Mouse (Mus musculus): ENCODE measurements around the gene Dab2.
A peak's percentile ranks its signal among the peaks of the same experiment; 100 is the strongest.

The Dab2 gene

DNA sequence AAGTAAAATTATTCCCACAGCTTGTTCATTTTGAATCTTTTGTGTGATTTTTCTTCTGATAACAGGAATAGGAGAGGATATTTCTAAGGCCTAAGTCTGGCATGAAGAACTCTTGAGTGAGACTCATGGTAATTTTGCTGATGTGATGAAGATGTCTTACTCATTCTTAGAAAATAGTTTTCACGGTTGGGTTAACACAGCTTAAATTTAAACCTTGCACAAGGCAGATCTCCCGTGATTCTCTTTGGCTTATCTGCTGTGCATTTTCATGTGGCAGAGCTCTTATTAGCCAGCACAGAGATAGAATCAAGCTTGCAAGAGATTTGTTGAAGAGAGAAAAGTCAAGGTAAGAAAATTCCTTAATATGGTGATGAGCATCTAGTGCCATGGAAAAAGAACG is at the start of gene Dab2:
TSS of gene Dab2 (plus strand) at position 235 of the 400 bp plus-strand sequence.
- no peak for DNase-seq

DNA sequence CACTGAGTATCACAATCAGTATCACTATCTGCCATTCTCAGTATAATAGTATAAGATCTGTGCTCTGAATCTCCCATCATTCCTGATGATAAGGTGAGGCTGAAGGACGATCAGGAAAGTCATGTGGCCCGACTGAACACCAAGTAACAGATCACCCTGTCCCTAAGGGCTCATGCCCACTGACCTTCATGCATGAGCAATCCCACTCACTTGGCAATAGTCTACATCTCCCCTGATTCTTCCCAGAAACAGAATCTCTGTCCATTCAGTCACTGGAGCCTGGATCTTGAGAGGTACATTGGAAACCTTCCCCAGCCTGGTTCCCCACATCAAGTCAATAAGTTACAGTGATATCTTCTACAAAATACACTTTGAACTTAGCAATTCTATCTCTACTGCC is 46.1 kb upstream of the Dab2 start:
- no peak for DNase-seq

DNA sequence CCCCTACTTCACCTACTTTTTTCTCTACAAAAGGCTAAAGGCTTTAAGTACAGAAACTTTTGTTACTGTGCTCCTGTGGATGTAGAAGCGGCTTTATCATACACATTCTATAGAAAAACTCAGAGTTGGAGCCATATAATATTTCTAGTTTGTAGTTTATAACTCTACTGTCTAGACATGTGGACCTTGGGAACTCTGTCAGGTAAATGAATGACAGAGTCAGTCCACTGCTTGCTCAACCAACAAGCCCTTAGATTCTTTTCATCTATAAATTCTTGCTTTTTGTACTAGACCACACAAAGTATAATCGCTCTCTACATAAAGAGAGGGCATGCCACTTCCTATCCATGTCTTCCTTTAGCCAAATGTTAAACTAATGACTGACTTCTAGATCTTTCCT is 45.2 kb upstream of the Dab2 start:
- DNase-seq = no peak

DNA sequence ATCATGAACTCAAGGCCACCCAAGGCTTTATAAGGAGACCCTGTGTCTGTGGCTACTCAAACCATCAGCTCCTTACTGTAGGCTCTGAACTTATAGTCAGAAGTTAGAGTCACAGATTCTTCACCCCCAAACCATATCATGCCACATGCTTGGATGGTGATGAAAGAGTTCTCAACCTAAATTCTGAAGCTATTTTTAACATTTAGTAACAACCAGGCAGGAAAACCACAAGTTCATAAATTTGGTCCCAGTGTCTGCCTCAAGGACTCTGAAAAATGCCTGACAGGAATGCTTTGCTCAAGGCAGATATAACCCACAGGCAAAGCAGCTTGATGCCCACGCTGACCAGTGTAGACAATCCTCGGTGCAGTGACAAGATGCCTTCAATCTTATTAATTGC is 42.5 kb upstream of the Dab2 start:
- no peak for DNase-seq

DNA sequence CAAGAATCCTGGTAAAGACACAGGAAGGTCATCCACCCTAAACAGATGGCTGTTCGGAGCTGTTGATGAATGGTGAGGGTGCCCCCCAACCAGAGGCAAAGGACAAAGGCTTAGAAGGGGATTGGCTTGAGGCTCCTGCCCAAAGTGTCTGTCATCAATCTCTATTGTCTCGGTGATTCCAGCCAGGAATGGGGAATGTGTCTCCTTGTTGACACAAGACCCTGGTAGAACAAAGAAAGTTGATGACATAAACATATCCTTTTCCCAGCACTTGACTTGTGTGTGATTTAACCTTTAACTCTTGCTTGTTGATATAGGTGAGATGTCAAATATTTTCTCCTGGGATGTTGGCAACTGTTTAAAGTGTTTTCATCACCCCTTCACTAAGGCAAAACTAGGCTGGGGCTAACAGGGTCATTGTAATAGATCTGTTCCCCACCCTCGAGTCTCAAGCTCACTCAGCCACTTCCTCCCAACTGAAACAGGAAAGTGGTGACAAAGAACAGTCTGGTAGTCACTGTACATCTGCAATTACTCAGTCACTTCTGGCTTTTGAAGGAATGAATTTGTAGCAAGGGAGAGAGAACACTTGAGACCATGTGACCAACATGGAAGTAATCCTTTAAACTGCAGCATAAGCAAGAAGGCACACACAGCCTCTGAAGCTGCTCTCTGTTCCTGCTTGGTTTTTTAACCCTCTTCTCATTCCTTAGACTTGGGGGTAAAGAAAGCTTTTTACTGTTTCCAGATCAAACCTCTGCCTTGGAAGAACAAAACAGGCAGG is 39.4 kb upstream of the Dab2 start:
- DNase-seq = no peak

DNA sequence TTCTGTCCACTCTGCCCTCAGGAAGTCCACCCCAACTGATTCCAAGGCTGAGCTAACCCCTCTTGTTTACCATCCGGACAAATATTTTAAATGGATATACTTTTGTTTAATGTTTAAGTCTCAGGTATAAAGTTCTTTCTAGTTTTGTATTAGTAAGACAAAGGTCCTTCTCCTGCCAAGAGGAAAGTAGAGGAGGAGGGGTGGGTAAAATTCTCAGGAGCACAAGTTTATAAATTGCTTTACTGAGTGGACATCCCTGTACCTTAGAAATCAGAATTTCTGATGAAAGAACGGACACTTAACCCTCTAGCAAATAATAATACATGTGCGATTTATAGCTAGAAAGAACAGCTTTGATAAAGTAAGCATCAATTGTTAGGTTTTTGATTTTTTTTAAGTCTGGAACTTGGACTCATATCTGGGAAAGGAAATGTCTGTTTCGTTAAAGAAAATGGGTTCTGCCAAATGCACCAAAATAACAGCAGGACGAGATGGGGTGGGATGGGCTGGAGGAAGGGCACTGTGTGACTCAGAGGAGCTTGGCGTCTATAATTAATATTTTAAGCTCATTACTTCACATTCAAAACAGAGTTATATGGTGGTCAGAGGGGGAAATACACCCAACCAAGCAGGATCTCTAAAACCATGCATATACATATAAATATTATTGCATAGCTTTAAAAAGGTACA is 38.7 kb upstream of the Dab2 start:
- DNase-seq = no peak

DNA sequence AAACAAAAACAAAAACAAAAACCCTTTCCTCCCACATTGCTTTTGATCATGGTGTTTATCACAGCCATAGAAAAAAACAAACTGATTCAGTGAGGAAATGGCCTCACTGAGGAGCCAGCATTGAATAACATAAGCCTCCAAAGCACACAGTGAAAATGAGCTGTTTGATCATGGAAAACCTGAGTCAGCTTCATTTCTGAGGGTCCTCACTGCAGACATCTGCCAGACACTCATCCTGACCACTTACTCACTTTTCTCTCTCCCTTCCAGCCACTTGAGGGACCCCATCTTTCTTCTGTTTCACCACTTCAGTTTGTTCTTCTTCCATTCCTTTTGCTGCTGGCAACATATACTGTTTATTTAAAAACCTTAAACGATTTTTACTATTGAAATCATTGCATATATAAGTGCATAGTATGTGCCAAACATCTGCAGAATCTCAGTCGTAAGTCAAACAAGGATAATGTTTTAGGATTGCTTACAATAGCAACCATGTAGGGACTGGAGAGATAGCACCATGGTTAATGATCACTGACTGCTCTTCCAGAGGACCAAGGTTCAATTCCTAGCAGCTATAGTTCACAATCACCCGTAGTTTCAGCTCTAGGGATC is 32.3 kb upstream of the Dab2 start:
- no peak for DNase-seq

DNA sequence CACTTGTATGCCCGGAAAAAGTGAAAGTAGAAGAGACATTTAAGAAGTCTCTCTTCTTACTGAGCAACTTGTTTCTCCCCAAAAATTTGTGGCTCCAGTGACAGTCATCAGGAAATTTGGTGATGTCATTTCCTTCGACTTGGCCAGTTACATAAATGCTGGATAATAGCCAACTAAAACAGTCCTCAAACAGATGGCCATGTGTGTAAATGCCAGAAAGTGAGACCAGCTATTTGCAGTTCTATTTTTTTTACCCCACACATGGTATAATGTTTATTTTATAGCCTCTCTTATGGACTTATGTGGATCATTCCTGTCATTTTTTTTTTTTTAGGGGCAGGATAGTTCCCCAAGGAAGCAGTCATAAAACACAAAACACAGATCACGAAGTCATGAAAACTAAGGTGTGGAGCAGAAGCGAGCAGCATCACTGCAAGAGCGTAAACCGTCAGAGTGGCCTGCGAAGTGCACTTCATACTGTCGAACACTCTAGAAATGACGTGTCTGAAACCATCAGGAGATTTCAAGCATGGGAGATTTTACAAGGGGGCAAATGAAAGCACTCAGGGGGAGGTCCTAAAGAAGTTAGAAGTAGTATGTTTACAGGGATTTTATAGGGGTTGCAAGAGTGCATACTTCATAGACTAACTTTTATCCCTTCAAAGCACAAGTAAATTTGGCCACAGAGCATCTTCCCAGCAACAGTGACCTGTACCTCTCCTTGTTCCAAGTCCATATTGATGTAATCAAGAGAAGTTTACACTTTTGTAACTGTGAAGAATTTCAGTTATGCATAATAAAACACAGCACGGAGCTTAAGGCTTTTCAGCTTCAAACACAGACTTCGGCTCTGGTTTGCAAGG is 20.8 kb upstream of the Dab2 start:
- DNase-seq = no peak

DNA sequence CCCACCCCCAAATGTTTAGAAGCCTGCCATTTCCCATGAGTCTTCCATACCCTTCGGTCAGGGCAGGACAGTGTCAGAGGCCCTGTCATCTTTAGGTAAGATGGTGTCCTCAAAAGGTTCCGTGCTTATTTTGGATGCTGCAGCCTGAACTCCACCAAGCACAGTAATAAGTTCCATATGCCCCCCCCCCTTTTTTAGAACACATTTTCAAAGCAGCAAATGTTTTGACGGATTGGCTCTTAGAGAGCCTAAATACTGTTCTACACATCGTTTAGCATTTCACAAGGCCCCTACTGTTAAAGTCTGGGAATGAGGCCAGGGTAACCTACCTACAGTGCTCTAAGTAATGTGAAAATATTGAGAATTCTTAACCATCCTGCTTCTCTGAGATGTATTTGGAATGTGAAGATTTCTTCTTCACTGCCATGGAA is 19.6 kb upstream of the Dab2 start:
- no peak for DNase-seq

DNA sequence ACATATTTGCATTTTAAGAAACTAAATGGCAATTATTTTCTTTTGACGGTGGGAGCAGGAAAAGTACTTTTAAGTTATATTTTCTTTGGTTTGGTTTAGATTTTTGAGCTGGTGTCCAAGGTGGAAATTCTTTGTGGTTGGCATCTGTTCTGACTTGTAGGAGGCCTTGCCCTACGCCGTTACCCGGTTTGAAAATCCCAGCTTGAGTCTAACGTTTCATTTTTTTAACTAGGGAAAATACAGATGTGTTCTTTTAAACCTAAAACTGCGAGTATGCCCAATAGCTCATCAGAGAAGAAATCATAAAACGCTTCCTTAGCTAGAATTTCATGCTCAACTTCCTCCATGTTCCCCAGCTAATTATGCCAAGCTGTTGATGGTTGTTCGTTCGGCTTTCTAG is 16.3 kb upstream of the Dab2 start:
- DNase-seq = no peak

DNA sequence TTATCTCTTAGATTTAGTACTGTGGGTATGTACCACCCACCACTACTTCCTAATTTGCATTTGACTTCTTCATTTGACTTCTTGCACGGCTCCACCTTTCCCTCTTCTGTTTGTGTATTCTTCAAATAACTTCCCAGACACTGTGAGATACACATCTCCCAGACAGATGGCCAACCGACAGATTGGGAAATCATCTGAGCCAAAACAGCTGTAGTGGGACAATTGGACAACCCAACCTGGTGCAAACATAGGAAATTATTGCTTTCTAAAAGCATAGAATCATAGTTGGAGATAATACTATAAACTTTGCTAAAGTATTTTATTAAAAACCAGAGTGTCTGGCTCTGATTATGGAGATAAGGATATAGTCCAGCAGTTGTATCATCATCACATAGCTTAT is 3.5 kb upstream of the Dab2 start:
- DNase-seq = no peak

DNA sequence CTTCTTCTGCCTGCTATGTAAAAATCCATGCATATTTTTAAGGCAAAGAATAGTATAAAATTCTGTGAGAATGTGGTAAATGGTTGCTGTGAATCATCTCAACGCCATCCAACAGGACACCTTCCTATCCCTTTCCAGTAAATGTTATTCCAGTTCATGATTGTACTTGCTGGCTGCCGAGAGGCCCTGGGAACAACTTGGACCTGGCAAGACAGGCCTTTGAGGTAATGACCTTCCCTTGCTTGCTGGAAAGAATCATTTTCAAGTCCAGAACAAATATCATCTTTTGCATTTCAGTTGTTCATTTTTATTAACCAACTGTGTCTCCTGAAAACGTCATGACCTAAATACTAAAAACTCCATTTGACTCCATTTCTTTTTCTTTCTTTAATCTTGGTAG is 862 bp upstream of the Dab2 start:
- DNase-seq = no peak

DNA sequence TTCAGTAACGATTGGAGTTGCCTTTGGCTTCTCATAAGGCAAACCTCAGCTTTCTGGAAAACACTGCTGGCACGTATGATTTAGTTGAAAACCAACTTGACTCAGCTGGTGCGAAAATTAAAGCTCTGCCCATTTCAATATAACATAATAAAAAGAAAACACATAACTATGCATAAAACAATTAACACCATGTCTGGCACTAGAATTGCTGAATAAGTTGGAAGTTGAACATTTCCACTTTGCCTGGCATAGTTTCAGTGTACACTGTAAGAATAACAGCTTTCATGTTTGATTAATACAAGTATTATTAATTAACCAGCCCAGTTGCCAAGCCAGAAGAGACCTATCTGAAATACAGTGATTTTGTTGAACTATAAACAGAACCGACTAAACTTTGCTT is 2.6 kb downstream of the Dab2 start:
- DNase-seq = no peak

DNA sequence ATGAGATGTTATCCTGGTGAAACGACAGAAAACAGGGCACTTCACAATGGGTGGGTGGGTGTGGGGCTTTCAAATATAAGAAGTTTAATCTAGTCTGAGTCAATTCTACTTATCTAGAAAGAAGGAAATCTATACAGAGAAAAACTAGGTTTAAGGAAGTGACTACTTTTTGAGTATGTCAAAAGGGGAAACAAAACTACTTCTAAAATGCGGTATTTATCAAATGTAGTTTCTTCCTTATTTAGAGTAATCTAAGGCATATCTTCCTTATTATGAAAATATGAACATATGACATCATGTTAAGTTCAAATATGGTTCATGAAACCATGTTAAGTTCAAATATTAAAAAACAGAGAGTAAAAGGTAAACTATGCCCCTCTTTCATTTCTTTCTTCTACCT is 4.2 kb downstream of the Dab2 start:
- no peak for DNase-seq

DNA sequence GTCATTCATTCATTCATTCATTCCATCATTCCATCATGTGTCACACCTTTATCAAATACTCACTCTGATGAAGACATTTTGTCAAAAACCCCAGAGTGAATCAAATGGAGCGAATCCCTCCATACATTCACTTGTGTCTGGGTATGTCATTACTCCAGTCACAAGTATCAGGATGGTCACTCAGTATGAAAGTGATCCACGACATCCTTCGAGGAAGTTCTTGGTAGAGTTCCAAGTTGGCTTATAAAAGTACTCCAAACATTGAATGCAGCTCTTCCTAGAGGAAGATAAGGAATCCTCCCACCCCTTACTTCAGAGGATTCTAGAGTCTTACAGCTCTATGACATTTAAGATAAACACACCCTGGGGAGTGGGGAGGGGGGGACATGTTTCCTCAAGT is 10.0 kb downstream of the Dab2 start:
- no peak for DNase-seq

DNA sequence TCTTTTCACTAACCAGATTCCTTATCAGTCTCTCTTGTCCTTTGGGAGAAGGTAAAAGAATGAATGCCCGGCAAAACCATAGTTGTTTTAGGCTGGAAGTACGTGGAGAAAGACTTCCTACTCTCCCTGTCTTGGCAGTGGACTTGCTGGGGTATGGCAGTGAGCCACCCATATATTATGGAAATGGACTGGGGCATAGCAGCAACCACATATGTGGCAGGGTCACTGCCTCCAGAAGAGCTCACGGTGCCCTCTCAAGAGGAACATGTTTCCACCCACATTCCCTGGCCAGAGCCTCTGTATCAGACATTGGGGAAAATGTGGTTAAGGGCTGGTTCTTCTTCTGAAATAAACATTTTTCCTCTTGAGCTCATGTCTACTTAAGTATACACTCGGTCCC is 10.8 kb downstream of the Dab2 start:
- DNase-seq = no peak

DNA sequence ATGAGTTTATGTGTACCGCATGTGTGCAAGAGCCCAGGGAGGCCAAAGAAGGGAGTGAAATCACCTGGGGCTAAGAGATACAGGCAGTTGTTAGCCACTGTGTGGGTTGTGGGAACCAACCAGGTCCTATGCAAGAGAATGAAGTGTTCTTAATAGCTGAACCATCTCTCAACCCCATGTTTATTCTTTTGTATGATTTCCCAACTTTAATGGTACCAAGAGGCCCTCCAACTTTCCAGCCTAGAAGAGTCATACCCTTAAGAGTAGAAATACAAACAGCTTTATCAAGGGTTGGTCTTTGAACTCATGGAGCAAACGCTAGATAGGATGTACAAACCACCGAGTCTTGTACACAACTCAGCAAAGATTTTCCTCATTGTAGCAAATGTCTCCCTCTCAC is 12.8 kb downstream of the Dab2 start:
- no peak for DNase-seq

DNA sequence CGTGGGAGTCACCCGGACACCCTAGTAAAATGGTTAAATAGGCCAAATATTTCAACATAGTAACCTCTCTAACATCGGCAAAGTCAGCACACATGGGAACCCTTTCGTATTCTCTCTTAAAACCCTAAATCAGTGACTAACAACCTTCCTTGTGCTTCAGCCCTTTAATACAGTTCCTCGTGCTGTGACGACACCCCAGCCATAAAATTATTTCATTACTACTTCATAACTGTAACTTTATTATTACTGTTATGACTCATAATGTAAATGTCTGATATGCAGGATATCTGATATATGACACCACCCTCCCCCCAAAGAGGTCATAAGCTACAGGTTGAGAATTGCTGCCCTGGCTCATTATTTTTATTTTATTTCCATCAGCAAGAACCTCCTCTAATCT is 19.8 kb downstream of the Dab2 start:
- no peak for DNase-seq

DNA sequence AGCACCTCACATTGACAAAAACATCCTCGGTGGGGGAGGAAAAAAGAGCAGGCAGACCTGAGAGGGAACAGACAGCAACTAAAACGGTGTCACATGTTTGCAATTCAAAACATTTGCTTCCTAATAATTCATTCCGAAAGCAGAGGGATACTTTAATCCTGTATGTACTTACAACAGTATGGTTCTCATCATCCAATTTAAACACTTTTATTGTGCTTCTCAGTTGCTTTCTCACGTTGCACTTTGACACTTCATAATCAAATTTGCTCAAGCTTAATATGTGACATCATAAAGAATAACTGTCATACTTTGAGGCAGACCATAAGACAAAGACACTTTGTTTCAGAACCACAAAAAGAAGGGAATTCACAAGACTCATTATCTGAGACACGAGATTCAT is 20.9 kb downstream of the Dab2 start:
- DNase-seq = no peak

DNA sequence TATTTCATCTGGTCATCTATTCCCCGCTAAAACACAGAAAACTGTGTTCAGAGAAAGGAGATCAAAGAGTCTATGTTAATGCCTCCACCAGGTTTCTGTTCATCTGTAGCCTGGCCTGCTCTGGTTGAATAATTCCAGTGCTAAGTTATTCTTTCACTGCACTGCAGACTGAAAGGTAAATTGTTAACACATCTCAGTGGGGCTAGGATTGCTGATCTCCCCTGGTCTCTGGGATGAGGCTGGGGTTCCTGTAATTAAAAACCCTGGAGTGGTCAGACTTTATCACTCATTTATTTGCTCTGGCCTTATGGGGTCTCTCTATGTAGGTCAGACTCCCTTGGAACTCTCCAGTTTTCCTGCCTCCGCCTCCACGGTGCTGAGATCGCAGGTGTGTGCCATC is 21.7 kb downstream of the Dab2 start:
- no peak for DNase-seq

DNA sequence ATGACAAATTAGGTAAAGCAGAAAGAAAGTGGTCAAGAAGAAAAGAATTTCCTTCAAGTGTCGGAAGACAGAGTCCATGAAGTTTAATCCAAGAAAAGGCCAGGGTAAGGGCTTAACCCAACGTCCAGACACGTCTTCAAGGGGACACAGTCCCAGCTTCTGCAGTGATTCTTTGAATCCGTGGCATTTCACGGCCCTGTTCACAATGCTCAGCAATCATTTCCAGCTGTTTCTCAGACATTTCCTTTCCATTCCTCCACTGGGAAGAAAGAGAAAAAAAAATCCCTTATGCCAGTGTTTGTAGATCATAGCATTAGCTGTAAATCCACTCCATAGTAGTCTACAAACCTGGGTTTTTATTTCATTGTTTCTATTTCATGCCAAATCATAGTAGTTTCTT is 22.7 kb downstream of the Dab2 start:
- DNase-seq = no peak

DNA sequence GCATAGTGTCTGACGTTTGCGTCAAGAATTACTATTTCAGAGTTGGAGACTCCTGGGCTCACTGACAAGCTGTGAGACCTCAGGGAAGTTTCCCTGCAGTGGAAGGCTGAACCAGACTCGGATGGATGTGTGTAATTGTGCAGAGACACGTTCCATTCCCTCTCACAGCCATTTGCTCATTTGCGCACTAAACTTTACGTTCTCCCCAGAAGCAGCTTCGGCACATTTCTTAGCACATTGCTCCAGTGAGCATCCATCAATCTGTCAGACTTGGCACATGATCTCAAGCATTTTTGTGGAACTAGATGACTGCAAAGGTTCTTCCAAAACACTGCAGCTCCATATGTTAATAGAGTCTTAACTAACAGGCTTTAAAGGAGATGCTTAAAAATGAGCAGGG is 24.0 kb downstream of the Dab2 start:
- peak; percentile 48 for DNase-seq

DNA sequence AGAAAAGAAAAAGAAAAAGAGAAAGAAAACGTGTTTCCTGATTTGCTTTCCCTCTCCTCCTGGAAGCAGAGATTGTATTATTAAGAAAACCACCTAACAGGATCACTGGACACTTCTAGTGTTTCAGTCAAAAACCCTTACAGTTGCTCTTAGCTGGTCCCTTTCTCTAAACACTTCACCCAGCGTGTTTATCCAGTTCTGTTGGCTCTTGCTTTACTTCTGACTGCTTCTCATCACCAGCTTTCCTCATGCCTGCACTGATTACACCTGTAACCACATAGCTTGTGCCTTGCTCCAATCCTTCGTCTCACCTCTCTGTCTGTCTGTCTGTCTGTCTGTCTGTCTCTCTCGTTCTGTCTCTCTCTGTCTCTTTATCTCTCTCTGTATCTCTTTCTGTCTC is 25.9 kb downstream of the Dab2 start:
- no peak for DNase-seq

All from layer of hippocampus, adult 9-11 months (tissue).